Mouse (Mus musculus) naive thymus-derived CD4-positive, alpha-beta T cell, adult 2 months (primary cell): ENCODE measurements around the gene Fbln1.
"Not testable (repeated sequence)": the region's sequence is repeated elsewhere in the genome, so short reads cannot be mapped to it uniquely, and the experiment has no call there.

Source experiments
- DNase-seq: peaks from one replicate; pipeline ENCODE4 v3.0.0-alpha.2; 2011; ENCODE audit warnings: low read depth

The Fbln1 gene

DNA sequence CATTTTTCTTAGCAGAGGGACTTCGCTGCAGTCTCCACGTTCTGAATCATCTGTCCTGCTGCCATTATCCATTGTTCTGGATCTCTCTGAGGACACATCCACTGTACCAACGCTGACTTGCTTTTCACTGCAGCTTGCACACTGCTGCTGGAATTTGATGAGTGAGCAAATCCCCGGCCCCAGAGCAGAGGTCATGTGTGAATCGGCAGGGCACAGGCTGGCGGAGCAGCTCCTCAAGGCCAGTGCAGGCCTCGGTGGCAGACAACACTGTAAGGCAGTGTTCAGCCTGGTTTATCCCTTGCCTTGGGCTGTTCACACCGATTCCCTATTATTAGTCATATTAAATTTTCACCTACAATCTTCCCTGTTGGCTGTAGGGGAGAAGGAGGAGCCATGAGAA, 89.8 kb downstream of the Fbln1 start:
- no peak for DNase-seq

DNA sequence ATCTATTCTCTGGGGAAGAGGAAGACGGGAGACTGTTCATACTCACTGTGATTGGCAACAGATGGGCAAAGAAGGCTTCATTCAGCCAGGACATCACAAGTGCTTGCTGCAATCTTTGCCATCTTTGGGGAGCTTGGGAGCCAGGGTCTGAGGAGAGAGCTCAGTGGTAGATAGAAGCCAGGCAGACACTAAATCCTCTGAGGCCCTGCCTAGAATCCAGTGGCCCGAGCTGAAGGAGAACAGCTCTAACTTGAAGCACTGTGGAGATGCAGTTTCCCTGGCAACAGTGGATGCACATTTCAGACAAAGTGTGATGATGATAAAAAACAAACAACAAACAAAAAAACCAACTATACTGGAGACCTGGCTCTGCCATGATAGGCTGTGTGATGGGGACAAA, 90.2 kb downstream of the Fbln1 start:
- DNase-seq = no peak

DNA sequence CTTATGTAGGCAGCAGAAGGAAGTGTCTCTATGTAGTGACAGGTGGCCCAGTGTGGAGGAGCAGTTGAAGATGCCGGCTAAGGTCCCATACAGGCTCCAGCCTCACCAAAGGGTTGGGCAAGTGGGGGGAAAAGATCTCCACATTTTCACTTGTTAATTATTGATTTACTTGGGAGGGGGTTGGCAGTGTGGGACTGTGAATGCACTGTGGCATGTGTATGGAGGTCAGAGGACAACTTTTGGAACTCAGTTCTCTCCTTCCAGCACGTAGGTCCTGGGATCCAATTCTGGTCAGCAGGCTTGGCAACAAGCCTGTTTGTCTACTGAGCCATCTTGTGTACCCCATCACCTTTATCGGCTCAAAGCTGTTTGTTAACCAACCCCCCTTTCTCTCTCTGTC, 90.8 kb downstream of the Fbln1 start:
- no peak for DNase-seq

DNA sequence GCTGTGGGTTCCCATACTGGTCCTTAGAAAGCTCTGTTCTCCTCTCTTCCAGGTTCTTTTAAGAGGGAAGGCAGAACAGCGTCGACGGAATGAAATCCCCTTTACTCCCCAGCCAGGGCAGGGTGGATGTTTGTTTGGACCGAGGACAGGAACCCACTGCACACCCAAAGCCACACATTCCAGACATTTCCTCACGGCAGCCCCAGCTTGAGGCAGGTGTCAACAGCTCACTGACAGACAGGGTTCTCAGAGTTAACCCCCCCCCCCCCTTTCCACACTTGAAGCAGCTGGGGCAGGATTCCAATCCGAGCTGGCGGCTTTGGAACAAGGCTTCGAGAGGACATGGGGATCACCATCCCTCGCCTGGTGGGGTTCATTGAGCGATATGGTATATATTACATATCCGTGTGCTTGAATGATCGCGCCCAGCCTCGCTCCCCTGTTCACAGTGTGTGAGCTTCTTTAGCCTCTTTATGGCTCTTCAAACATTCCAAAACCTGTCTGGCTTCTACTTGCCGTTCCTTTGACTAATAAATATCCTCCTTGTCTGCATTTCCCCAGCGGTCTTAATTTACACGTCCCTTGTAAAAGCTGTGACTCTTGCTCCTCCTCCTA, 92.5 kb downstream of the Fbln1 start:
- DNase-seq = no peak

DNA sequence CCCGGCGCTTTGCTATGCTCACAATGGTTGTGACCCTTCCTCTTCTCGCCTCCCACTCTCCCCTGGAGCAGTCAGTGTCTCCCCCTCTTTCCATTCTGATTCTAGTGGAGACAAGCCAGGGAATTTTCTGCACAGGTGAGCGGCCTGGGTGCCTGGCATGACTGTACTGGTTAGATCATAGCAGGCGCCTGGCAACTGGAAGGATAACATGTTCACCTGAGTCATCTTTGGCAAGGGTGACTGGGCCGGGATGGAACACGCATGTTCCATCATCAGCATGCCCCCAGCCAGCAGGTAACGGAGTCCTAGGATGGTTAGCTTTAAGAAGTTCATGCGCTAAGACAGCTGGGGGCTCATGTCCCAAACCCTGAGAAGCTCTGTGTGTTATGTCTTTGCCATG, 93.2 kb downstream of the Fbln1 start:
- DNase-seq = no peak

DNA sequence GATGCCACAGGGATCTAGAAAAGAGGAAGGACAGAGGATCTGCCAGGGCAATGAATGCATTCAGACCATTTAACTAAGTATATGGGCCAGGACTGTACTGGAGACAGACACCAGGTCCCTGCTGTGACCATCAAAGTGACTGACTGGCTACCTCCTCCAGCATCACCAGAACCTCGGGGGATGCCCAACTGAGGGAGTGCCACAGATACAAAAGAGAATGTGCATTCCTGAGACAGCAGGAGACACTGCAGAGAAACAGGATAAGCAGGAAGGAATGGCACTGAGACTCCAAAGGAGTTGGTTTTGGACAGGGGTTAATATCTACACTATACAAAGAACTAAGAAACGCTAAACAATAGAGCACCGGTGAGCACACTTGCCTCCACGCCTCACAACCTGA, 97.5 kb downstream of the Fbln1 start:
- DNase-seq = no peak

DNA sequence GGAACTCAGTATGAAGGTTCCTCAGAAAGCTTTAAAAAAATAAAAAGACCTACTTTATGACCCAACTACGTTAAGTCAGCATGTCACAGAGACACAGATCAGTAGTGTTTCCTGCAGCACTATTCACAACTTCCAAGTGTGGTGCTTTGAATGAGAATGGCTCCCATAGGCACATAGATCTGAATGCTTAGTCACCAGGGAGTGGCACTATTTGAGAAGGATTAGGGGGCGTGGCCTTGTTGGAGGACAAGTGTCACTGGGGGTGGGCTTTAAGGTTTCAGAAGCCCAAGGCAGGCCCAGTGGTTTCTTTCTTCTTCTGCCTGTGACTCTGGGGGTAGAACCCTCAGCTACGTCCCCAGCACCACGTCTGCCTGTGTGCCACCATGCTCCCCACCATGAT, 98.2 kb downstream of the Fbln1 start:
- no peak for DNase-seq

DNA sequence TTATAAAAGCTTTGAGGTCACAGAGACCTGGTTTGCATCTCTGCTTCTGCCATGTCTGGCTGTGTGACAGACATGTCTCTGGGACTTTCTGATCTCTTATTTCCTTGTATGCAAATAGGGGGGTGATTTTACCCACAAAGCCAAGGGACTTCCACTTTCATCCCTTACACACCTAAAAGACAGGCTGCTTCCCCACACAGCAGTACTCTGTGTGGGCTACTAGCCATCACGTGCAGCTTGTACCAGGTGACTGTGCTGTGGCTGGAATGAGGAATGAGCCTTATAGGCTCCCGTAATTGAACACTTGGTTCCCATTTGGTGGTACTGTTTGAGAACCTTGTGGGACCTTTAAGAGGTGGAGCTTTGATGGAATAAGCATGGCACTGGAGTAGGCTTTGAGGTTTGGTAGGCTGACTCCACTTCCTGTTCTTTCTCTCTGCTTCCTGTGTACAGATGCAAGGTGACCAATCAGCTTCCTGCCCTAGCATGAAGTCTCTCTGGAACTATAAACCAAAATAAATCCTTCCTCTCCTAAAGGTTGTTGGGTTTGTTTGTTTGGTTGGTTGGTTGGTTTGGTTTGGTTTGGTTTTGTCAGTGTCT, 101.4 kb downstream of the Fbln1 start:
- DNase-seq = no peak

DNA sequence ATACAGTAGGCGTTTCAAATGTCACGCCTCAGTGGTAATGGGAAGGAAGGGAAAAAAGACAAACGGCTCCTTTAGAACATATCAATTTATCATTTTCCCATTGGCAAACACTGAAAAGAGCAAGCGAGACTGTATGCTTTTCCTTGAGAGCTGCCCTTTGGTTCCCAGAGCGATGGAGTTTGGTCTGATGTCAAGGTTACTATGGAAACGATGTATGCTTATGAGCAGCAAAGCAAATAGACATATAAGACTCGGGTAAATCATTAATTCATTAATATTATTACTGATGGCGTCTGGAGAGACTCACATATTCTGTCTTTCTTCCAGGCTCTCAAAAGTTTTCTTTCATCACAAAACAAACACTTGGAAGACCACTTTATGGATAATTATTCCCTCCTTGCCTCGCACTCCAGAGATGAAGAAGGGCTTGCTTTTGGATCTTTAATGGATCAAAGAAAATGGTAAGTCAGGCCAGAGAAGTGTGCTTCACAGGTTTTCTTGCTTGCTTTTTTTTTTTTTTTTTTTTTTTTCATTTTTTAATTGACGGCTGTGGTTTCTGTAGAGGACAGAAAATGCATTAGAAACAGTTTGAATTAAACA, 105.4 kb downstream of the Fbln1 start:
- no peak for DNase-seq

DNA sequence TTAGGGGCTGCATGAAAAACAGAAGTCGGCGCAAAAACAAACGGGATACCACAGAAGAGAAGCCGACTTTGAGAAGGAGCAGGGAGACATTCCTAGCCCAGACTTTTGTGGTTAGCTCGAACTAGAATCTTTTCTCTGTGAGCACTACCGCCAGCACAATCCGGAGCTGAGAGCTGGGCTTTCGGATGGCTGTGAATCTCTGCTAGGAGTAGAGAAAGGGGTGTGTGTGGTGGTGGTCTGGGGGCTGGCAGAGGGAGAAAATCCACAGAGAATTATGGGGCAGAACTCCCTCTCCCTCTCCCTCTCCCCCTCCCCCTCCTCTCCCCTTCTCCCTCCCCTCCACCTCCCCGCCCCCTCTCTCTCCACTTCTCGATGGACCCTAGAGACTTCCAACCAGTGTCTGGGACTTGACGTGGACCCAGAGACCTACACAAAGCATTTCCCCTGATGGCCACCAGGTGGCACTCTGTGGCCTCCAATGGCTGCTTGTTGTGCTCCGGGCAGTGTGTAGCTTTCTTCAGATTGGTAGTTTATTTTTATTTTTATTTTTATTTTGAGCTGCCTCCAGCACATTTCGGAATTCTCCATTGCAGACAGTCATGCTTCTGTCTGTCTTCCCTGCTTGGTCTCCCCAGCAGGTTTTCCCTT, 109.8 kb downstream of the Fbln1 start:
- DNase-seq = peak; percentile 74

DNA sequence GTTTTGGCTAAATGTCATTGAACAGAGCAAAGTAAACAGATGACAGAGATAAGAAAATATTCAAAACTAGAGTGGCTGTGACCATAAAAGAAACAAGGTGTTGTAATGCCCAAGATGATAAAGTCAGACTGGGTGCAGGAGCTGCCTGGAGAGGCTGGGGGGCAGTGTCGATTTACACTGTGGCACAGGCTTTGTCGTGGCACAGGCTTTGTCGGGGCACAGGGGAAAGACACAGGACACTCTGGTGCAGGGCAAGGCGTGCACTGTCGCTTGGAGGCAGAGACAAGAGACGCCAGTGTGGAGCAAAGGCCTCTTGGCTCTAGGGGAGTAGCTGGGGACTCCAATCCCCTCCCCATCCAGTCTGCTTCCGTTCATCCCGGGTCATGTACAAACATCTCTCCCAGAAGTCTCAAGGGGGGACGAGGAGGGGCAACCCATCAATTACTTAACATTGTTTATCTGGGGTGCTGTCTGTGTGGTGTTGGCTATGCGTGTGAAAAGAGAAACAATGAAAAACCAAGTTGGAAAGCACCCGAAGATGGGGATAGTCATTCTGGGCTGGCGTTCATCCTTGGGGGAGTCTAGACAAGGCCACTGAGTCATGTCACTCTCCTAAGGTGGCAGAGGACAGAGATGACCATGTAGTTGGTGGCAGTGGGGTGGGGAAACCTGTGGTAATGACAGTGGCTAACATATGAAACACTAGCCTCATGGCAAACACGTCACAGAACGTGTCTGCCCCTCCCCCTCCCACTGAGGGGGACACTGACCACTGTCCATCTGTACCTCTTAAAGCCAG, 110.8 kb downstream of the Fbln1 start:
- no peak for DNase-seq

DNA sequence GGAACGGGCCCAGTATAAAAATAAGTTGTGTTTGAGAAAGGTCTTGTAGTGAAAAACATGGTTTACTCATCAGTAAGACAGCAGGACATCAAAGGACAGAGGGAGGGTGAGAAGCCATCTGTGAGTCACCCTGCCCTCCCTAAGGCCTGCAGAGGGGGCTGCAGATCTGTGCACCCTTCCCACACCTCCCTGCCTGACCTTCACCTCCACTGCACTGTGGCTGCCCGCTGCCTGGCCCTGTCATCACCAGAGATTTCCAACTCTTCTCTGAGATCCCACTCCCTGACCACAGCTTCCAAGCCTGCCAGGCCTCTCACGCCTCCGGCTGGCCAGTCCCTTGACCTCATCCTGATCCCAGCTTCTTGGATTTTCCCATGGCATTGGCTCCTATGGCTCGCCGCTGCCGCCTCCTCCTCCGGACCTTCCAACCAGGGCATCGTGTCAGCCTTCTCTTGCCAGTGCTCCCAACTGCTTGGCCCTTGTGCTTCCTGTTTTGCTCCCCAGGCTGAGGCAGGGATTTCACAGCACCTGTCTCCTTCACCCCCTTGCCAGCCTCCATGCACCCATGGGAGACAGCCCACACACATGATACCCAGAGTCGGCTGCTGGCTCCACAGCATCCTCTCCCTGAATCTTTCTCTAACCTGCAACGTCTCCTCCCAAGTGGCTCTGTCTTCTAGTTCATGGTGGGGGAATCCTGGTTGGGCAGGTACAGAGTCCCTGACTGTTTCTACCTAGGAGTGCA, 114.3 kb downstream of the Fbln1 start:
- DNase-seq = no peak

DNA sequence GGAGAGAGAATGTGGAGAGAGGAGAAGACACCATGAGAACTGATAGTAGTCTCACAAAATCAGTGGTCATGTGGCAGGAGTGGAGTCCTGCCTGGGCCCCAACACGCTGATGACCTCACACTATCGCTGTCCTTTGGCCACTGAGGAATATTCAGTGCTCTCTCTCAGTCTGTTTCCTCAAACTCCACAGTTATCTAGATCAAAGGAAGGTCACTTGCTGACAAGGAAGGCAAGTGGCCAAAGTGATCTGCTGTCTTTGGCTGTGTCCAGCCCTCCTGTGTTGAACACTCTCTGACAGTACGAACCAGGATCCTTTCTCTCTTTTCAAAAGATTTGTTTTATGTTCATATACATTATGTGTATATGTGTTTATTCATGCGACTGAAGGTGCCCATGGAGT, 117.5 kb downstream of the Fbln1 start:
- DNase-seq = no peak

DNA sequence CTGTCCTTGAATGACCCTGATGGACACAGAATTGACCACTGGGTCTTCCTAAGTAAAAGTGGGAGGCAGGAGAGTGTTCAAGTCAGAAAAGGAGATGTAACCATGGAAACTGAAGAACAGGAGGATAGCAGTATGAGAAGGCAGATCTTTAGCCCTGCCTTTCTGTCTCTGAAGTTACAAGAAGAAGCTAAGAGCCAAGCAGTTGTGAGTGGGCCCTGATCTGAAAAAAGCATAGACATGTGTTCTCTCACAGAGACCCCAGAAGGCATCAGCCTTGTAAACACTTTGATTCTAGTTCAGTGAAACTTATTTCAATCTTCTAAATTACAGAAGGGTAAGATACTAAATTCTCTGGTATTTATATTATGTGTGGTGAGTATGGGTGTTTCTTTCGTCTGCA, 118.7 kb downstream of the Fbln1 start:
- no peak for DNase-seq

DNA sequence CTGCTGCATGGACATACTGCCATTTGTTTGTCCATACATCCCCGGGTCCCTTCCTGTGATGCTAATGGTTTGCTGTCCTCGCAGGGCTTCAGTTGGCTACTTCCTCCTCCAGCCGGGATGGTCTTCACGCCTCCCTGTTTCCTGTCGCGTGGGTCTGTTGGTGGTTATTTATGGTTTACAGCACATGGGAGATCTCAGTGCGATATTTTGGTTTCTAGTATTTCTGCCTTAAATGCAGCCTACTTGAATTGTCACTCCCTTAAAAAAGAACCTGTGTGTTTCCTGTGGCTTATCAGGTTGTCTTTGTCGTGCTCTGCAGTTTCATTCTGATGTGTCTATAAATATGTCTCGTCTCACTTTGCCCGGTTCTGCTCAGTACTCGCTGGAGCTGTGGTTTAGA, 122.1 kb downstream of the Fbln1 start:
- DNase-seq = peak; percentile 50

DNA sequence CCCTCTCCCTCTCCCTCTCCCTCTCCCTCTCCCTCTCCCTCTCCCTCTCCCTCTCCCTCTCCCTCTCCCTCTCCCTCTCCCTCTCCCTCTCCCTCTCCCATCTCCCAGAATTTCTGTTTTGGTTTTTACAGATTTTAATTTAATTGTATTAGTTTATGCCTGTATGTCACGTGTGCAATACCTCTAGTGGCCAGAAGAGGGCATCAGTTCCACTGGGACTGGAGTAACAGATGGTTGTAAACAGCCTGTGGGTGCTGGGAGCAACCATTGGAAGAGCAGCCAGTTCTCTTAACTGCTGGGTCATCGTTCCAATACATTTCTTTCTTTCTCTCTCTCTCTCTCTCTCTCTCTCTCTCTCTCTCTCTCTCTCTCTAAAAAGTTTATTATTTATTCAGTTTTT, 122.7 kb downstream of the Fbln1 start:
- DNase-seq = peak; percentile 64

DNA sequence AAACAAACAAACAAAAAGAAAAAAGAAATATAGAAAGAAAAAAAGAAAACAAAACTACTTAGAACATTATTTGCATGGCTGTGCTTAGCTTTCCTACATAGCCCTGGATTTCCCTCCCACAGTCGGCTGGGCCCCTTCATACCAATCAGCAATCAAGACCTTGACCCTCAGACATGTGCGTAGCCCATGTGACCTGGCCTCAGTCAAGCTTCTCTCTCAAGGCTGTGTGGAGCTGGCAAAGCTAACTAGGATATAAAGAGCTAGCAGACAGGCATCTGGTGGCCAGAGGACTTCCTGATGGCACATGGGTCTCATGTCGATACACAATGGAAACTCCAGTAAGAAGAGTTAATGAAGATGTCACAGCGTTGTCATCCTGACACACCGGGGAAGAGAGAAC, 123.3 kb downstream of the Fbln1 start:
- DNase-seq = no peak

DNA sequence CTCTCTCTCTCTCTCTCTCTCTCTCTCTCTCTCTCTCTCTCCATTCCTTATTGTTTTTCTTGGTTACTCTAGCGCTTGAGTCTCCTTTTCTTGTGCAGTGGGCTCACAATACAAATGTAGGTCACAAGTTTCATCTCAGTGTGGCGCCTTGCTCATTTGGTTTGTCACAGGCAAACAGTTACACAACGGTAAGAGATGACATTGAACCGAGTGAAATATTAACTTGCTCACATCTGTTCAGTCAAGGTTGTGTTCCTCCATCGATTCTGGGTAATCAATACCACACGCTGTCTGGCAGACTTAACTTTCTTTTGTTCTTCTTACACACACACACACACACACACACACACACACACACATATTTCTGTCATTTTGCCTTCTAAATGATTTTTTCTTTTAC, 124.3 kb downstream of the Fbln1 start:
- DNase-seq = no peak

DNA sequence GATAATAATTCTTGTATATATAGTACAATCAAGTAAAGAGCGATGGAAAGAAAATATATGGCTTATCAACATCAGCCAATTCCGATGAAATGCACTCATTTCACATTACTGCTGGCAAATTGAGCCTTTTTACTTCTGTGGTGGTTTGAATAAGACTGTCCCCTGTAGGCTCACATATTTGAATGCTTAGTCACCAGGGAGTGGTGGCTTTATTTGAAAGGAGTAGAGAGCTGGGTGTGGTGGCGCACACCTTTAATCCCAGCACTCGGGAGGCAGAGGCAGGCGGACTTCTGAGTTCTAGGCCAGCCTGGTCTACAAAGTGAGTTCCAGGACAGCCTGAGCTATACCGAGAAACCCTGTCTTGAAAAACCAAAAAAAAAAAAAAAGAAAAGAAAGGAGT, 127.8 kb downstream of the Fbln1 start:
- not testable (repeated sequence) for DNase-seq

DNA sequence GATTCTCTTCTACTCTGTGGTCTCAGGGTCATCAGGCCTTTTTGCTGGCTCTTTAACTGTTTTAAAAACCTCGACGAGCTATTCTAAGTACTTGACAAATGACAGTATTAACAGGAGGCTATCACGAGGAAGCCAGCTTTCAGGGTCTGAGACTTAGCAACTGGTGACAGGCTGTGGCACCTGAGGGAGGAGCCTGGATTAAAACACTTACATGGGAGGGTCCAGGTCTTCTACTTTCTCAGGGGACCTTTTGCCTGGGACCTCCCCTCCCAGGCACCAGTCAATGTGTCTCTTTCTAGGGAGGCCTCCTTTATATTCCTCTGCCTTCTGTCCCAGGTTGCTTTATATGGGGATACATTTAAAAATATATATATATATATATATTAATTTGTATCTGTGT, 128.5 kb downstream of the Fbln1 start:
- DNase-seq = no peak

DNA sequence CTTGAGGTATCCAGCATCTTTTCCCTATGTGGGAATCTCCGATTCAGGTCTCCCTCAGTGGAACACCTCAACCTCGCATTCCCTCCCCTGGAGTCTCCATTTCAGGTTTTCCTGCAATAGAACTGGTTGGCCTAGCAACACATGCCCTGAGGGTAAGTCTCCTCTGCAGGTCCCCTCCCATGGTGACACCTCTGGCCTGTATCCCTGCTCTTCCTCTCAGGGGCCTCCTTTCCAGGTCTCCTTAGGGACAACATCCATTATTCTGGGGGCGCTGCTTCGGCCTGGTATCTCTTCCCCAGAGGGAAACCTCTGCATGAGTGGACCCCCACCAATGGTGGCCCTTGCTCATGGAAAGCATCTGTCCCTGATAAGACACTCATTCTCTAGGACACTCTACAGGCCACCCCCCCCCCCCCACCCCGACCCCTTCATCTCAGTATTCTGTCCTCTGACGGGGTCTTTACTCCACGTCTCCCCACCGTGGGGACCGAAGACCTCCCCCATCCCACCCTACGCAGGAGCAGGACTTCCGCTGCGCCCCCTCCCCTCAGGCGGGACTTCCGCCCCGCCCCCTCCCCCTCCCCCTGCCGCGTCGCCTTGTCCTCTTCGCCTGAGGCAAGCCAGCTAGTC, 130.0 kb downstream of the Fbln1 start, which contains the start of gene Atxn10:
TSS of gene Atxn10 (plus strand) at position 575 of the 630 bp plus-strand sequence.
- DNase-seq = peak; percentile 16
